Mouse (Mus musculus) cerebellum, adult 18-20 months (tissue): ENCODE measurements at regions not wholly inside any gene's neighbourhood (a gene's known extent, or its start where the extent isn't known, plus 50 kb on each side); places are given as distances from the start of the nearest gene placed in this dataset.

Source experiments
- DNase-seq, 2 experiments: peaks; one replicate each; pipeline ENCODE4 v3.0.0; 2021

- DNase-seq: no peak
Measured at GRCm38 (mm10) chr3:128104516-128104915, 208.4 kb upstream of the Fam241a start.

- DNase-seq: no peak
Measured at GRCm38 (mm10) chr3:128093046-128093445, 196.9 kb upstream of the Fam241a start.

- DNase-seq: no peak
Measured at GRCm38 (mm10) chr3:128088207-128088606, 192.1 kb upstream of the Fam241a start.

- DNase-seq: no peak
Measured at GRCm38 (mm10) chr3:128087163-128087562, 191.0 kb upstream of the Fam241a start.

- no peak for DNase-seq
Measured at GRCm38 (mm10) chr3:128082463-128082862, 186.3 kb upstream of the Fam241a start.

- DNase-seq: no peak
Measured at GRCm38 (mm10) chr3:128081430-128081829, 185.3 kb upstream of the Fam241a start.

- no peak for DNase-seq
Measured at GRCm38 (mm10) chr3:128067861-128068260, 171.7 kb upstream of the Fam241a start.

GRCm38 (mm10) chr3:128054031-128054430 is 157.9 kb upstream of the Fam241a start:
- no peak for DNase-seq

GRCm38 (mm10) chr3:128043709-128044108 is 147.6 kb upstream of the Fam241a start:
- DNase-seq: no peak

GRCm38 (mm10) chr3:128040407-128041115 is 144.4 kb upstream of the Fam241a start:
- no peak for DNase-seq

GRCm38 (mm10) chr3:128039185-128039584 is 143.1 kb upstream of the Fam241a start:
- DNase-seq: no peak

GRCm38 (mm10) chr3:128036538-128036937 is 140.4 kb upstream of the Fam241a start:
- no peak for DNase-seq

- no peak for DNase-seq
Measured at GRCm38 (mm10) chr3:128030352-128030751, 134.2 kb upstream of the Fam241a start.

GRCm38 (mm10) chr3:128029565-128029915 is 133.4 kb upstream of the Fam241a start:
- DNase-seq: no peak

GRCm38 (mm10) chr3:128028856-128029564 is 132.9 kb upstream of the Fam241a start:
- no peak for DNase-seq

GRCm38 (mm10) chr3:128024856-128025255 is 128.7 kb upstream of the Fam241a start:
- DNase-seq: no peak

- no peak for DNase-seq
Measured at GRCm38 (mm10) chr3:128014909-128015308, 118.8 kb upstream of the Fam241a start.

GRCm38 (mm10) chr3:128002905-128003641 is 106.9 kb upstream of the Fam241a start:
- DNase-seq: no peak

GRCm38 (mm10) chr3:128001924-128002501 is 105.9 kb upstream of the Fam241a start:
- peak; percentile 4 to 5 for DNase-seq

- no peak for DNase-seq
Measured at GRCm38 (mm10) chr3:127995678-127996077, 99.6 kb upstream of the Fam241a start.

GRCm38 (mm10) chr3:127987583-127987982 is 91.5 kb upstream of the Fam241a start:
- DNase-seq: no peak

- no peak for DNase-seq
Measured at GRCm38 (mm10) chr3:127985165-127985564, 89.0 kb upstream of the Fam241a start.

GRCm38 (mm10) chr3:127977240-127977639 is 81.1 kb upstream of the Fam241a start:
- DNase-seq: no peak
